Mouse (Mus musculus) kidney, postnatal 0 days (tissue): Measurements from ENCODE around the gene Ccnt1. TPM values are rescaled to one million over a fixed set of nuclear protein-coding genes. Genes with fewer than 3 reads are reported as not detected.
A peak's percentile ranks its signal among the peaks of the same experiment; 100 is the strongest.

Source experiments
- ATAC-seq: fragments of 200-750 bp; cut with Nextera tagmentation; replicated peaks from 2 replicates; pipeline ENCODE4 v1.8.0; 2017; ENCODE audit warnings: low read depth, moderate number of reproducible peaks, moderate TSS enrichment, moderate library complexity; ENCODE audit not compliant: low FRiP score
- DNase-seq: peaks from one replicate; pipeline ENCODE4 v3.0.0-alpha.2; 2016; ENCODE audit warnings: low spot score
- H3K27ac ChIP-seq: fragments of 300-500 bp; sonication (generic); 2 replicates; pipeline ENCODE4 v1.5.1; 2014; ENCODE audit warnings: mild to moderate bottlenecking
- H3K27me3 ChIP-seq: fragments of 300-500 bp; sonication (generic); 2 replicates; pipeline ENCODE4 v1.6.1; 2014; ENCODE audit warnings: low read length, mixed read lengths; ENCODE audit not compliant: insufficient read depth
- H3K36me3 ChIP-seq: fragments of 300-500 bp; sonication (generic); 2 replicates; pipeline ENCODE4 v1.6.1; 2014; ENCODE audit warnings: low read length, mixed read lengths; ENCODE audit not compliant: insufficient read depth
- H3K4me1 ChIP-seq: fragments of 300-500 bp; sonication (generic); replicated peaks from 2 replicates; pipeline ENCODE4 v1.6.1; 2014; ENCODE audit warnings: antibody characterized with exemption, low read length, mixed read lengths; ENCODE audit not compliant: insufficient read depth
- H3K4me2 ChIP-seq: fragments of 300-500 bp; sonication (generic); 2 replicates; pipeline ENCODE4 v1.6.1; 2014; ENCODE audit warnings: mild to moderate bottlenecking, low read length, moderate library complexity, mixed read lengths
- H3K4me3 ChIP-seq: fragments of 300-500 bp; sonication (generic); replicated peaks from 2 replicates; pipeline ENCODE4 v1.5.1; 2014; ENCODE audit warnings: low read depth, low read length
- H3K9ac ChIP-seq: fragments of 300-500 bp; sonication (generic); 2 replicates; pipeline ENCODE4 v1.6.1; 2014; ENCODE audit warnings: low read depth, low read length
- H3K9me3 ChIP-seq: fragments of 300-500 bp; sonication (generic); replicated peaks from 2 replicates; pipeline ENCODE4 v1.6.1; 2016; ENCODE audit warnings: low read length, inconsistent platforms, mixed read lengths
- CTCF ChIP-seq: IDR thresholded peaks from 2 replicates; pipeline ENCODE4 v1.5.1; 2016; ENCODE audit warnings: antibody characterized with exemption, low read depth, mild to moderate bottlenecking, moderate library complexity
- WGBS: fragments of 180-500 bp; shearing (Covaris S2); extraction: QIAGEN DNeasy Blood & Tissue Kit; methylation state at CpG from one replicate; pipeline ENCODE4 v1.1.7; 2014; 5-methylcytosine and 5-hydroxymethylcytosine counted together
- polyA plus RNA-seq: library from polyadenylated mRNA; unstranded; fragments of >200 nt; fragmentation: Nextera tagmentation; extraction: Ambion mirVana; gene quantifications from 2 replicates; pipeline ENCODE4 v1.2.1, GENCODE M21; 2015

Ccnt1 gene
- polyA plus RNA-seq, 1 experiment from 2014 or later, result 42.3 TPM

- Histone ChIP-seq H3K9me3 (no peaks in the 10 kb centered on the region), H3K4me1 (peaks cover 17% of the 10 kb centered on the region), H3K27me3 (no peaks in the 10 kb centered on the region), H3K27ac (no peak overlapping the region), H3K9ac (no peak overlapping the region), H3K4me3 (no peak overlapping the region), H3K36me3 (no peaks in the 10 kb centered on the region), H3K4me2 (no peak overlapping the region)
- ATAC-seq (no peak), DNase-seq (no peak)
- 95% methylated on average over 3 of the region's 3 CpGs for WGBS
- no peak for TF ChIP-seq CTCF
Measured at GRCm38 (mm10) chr15:98612229-98612628, 41.5 kb upstream of the Ccnt1 start.

DNA sequence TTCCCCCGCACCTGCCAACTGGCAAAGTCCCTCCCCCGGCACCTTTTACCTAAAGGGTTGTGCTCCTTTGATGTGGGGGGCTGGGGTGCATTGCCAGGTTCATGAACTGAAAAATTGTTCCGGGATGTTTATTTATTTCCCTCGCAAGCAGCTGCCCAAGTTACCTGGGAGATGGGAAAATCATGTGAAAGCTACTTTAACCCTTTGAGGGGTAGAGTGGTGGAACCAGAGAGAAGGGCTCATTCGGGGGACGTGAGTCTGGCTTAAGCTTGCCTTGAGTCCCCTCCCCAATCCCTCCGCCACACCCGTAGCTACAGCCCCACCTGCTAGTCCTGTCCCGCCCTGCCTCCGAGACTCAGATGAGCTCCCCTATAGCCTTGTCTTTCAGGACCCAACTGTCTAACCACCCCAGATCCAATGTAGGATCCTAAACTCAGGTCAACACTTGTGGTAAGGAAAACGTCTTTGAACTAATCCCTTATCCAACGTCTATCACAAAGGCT is 39.5 kb upstream of the Ccnt1 start:
- no peak for DNase-seq
- TF ChIP-seq CTCF, result no peak
- H3K4me1 ChIP-seq, result peaks cover 29% of the 10 kb centered on the region
- H3K36me3 ChIP-seq, result no peaks in the 10 kb centered on the region
- peak overlapping the region; percentile 88 for H3K4me3 ChIP-seq
- 5% methylated on average over 12 of the region's 12 CpGs for WGBS
- peak; percentile 12 for ATAC-seq
- H3K9ac ChIP-seq, result peak overlapping the region; percentile 93
- H3K9me3 ChIP-seq, result no peaks in the 10 kb centered on the region
- H3K27ac ChIP-seq, result peak overlapping the region; percentile 97
- no peaks in the 10 kb centered on the region for H3K27me3 ChIP-seq
- peak overlapping the region; percentile 93 for H3K4me2 ChIP-seq

DNA sequence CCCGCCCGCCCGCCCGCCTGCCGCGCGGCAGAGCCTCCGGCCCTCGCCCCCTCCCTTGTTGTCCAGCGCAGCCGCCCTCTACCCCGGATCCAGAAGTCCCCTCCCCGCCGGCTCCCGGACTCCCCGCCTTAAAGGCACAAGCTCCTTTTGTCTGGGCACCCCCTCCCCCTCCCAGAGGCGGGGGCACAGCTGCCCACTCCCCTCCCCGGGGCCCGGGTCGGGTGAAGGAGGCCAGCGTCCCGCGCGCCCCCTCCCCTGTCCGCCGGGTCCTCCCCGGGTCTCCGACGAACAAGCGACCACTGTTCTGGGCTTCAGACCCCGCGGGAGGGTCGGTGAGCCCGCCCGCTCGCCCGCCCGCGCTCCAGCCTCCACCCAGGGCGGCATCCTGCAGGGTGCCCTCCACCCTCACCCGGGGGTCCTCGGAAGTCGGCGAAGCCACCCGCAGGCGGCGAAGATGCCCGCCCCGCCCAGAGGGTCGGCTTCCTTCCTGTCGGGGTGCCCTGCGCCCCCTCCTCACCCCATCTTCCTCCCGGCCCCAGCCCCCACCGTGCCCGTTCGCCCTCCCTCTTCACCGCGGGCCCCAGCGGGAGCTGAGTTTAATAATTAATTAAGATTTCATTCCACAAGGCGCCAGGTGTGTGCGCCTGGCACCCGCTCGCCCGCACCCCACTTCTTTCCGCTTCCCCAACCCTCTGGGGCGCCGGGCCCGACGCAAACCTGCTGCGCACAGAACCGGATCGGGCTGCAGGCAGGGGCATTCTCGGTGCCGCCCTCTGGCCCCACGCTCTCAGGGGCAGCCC is 38.8 kb upstream of the Ccnt1 start, which contains the start of gene Adcy6:
Gene Adcy6 (minus strand): TSS at position 746 of the 800 bp plus-strand sequence.
- Histone ChIP-seq H3K9ac (peak within 1 kb of the TSS; percentile 93), H3K4me3 (peak within 1 kb of the TSS; percentile 88), H3K27me3 (no peaks in the 10 kb centered on the region), H3K4me1 (peaks cover 30% of the 10 kb centered on the region), H3K36me3 (no peaks in the 10 kb centered on the region), H3K27ac (peak within 1 kb of the TSS; percentile 97), H3K9me3 (no peaks in the 10 kb centered on the region), H3K4me2 (peak within 1 kb of the TSS; percentile 93)
- peak; percentile 77 for ATAC-seq
- no peak for TF ChIP-seq CTCF
- peak; percentile 95 for DNase-seq
- WGBS, result under 1% methylated on average over 50 of the region's 75 CpGs

DNA sequence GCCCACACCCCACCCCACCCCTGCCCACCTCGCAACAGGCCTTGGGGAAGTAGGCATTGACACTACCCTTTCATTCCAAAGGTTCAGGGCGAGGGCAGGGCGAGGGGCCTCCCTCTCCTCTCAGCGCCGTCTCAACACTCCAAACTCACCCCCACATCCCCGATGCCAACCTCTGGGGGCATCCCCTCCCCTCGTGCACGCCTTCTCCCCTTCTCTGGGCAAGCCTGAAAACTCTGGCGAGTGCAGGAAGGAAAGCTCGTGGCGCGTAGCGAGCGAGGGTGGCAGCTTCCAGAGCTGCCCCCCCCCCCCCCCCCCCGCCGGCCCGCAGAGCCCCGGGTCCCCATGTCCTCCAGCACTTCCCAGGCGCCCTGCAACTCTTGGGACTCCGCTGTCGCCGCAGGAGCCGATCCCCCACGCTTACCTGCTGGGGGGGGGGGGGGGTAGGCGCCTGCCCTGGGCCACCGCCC is 38.1 kb upstream of the Ccnt1 start:
- peak; percentile 17 for ATAC-seq
- peak overlapping the region; percentile 93 for H3K9ac ChIP-seq
- peak overlapping the region; percentile 97 for H3K27ac ChIP-seq
- H3K9me3 ChIP-seq, result no peaks in the 10 kb centered on the region
- H3K4me2 ChIP-seq, result peak overlapping the region; percentile 93
- WGBS, result 2% methylated on average over 7 of the region's 26 CpGs
- H3K27me3 ChIP-seq, result no peaks in the 10 kb centered on the region
- peak overlapping the region; percentile 88 for H3K4me3 ChIP-seq
- peaks cover 7% of the 10 kb centered on the region for H3K36me3 ChIP-seq
- H3K4me1 ChIP-seq, result peaks cover 35% of the 10 kb centered on the region
- no peak for TF ChIP-seq CTCF
- DNase-seq, result no peak

DNA sequence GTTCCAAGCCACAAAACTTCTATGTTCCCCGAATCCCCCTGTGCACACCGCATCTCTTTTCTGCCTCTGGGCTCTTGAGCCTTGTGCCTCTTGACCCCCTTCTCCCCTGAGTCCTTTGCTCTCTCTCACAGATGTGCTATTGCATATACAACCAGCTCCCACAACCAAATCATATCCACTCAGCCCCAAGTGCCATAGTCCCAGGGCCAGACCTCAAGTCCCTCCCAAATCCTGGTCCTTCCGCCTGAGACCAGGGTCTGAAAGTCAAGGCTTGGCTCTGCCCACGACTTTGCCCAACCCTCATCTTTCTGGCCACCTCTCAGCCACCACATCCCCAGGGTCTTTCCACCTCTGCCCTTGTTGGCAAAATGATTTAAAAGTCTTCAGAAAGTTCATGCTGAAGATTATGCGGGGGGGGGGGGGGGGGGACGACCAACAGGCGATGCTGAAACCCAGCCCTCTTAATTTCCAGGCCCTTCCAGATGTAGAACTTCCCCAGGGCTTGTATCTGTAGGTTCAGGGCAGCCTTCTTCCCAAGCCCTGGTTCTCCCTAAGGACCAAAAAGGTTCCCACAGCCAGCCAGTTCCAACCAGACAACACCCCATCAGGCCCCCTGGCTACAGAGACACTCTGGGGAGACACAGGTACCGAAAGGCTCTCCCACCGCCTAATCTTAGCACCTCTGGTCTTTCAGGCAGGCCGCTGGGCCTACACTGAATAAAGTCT is 37.5 kb upstream of the Ccnt1 start:
- H3K4me1 ChIP-seq, result peaks cover 41% of the 10 kb centered on the region
- peak overlapping the region; percentile 97 for H3K27ac ChIP-seq
- peak overlapping the region; percentile 93 for H3K4me2 ChIP-seq
- H3K9me3 ChIP-seq, result no peaks in the 10 kb centered on the region
- WGBS, result 2% methylated on average over 9 of the region's 10 CpGs
- DNase-seq, result no peak
- H3K36me3 ChIP-seq, result peaks cover 12% of the 10 kb centered on the region
- peak overlapping the region; percentile 93 for H3K9ac ChIP-seq
- H3K27me3 ChIP-seq, result no peaks in the 10 kb centered on the region
- peak overlapping the region; percentile 88 for H3K4me3 ChIP-seq
- no peak for TF ChIP-seq CTCF
- ATAC-seq, result no peak

GRCm38 (mm10) chr15:98607557-98607956 is 36.8 kb upstream of the Ccnt1 start:
- Histone ChIP-seq H3K9ac (peak overlapping the region; percentile 93), H3K9me3 (no peaks in the 10 kb centered on the region), H3K27ac (peak overlapping the region; percentile 97), H3K4me3 (peak overlapping the region; percentile 88), H3K27me3 (no peaks in the 10 kb centered on the region), H3K4me2 (peak overlapping the region; percentile 93), H3K4me1 (peaks cover 47% of the 10 kb centered on the region), H3K36me3 (peaks cover 14% of the 10 kb centered on the region)
- peak; percentile 85 for DNase-seq
- no peak for TF ChIP-seq CTCF
- WGBS, result 25% methylated on average over 4 of the region's 4 CpGs
- ATAC-seq, result no peak
